Mouse (Mus musculus) small intestine, adult 10 weeks (tissue): ENCODE measurements around the gene Map2k3. TPM values are rescaled to one million over a fixed set of nuclear protein-coding genes. Genes with fewer than 3 reads are reported as not detected.

ENCODE experiments used
- polyA plus RNA-seq: library from polyadenylated mRNA; stranded (reverse); fragments of 350-450 nt; fragmentation: Illumina TruSeq; extraction: RNeasy Lipid Tissue Mini Kit (QIAGEN cat#74804); gene quantifications from one replicate; pipeline ENCODE4 v1.2.3, GENCODE M21; 2014; ENCODE audit warnings: low replicate concordance

Gene Map2k3
- 9.4 TPM for polyA plus RNA-seq

DNA sequence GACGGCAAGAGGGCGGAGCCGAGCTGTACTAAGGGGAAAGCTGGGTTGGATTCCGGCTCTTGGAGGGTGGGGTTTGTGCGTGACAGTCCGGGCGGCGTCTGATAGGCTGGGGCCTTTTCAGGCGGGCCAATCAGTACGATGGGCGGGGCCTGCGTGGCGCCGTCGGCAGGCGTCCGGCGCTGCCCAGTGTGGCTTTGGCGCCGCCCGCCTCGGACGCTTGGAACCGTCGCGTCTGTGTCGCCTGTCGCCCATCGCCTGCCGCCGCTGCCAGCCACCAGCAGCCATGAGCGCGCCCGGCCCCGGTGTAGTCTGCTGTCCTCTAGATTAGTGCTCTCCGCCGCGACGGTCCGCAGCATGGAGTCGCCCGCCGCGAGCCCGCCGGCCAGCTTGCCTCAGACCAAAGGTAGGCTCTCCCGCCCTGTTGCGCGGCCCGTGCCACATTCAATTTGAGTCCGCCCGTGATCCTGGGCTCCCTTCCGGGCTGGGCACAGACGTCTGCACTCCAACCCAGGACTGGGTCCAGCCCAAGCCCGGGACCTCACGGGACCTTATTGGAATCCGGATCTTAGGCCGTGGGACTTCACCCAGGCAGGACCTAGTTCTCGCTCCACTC is at the start of gene Map2k3:
Gene Map2k3 (plus strand): TSS at position 165 of the 613 bp plus-strand sequence.

DNA sequence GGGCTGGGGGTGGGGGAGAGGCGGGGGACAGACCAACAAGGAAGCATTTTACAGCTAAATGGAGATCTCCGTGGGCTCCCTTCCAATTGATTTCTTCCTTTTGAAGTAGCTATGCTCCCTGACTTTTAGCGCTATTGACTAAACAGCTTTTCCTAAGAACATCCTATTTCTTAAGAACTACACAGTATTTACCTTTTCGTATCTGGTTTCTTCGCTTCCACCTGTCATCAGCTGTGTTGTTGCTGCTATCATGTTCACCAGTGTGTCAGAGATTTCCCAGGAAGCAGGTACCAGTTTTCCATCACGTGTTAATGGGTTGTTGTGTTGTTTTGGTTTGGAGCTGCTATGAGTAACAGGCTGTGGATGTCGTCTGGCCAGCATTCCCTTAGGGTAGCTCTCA is 17.3 kb upstream of the Map2k3 start, which contains the start of gene Natd1:
Gene Natd1 (minus strand): TSS at position 260 of the 400 bp plus-strand sequence.

Other genes with a start within 250 kb of the Map2k3 start
- gene Llgl1, start 232.3 kb upstream of the Map2k3 start, polyA plus RNA-seq, result not detected
- 3.9 TPM for gene Flii, start 204.8 kb upstream of the Map2k3 start, polyA plus RNA-seq
- 0.15 TPM for gene Mief2, start 203.6 kb upstream of the Map2k3 start, polyA plus RNA-seq
- 2.4 TPM for gene Top3a, start 154.7 kb upstream of the Map2k3 start, polyA plus RNA-seq
- gene Smcr8, start 154.5 kb upstream of the Map2k3 start, polyA plus RNA-seq, result 7.8 TPM
- gene Shmt1, start 120.3 kb upstream of the Map2k3 start, polyA plus RNA-seq, result 16.9 TPM
- gene Dhrs7b, start 101.4 kb upstream of the Map2k3 start, polyA plus RNA-seq, result 3.8 TPM
- gene Tmem11, start 52.8 kb upstream of the Map2k3 start, polyA plus RNA-seq, result 7.2 TPM
- gene Natd1, start 17.3 kb upstream of the Map2k3 start, polyA plus RNA-seq, result 0.33 TPM
- not detected for gene Kcnj12, start 90.5 kb downstream of the Map2k3 start, polyA plus RNA-seq
- gene Tnfrsf13b, start 194.7 kb downstream of the Map2k3 start, polyA plus RNA-seq, result 4.5 TPM
- 12.7 TPM for gene Usp22, start 243.0 kb downstream of the Map2k3 start, polyA plus RNA-seq